Mouse (Mus musculus): ENCODE measurements around the gene Vmn1r185.
"Not testable (repeated sequence)": the region's sequence is repeated elsewhere in the genome, so short reads cannot be mapped to it uniquely, and the experiment has no call there.

The Vmn1r185 gene

GRCm38 (mm10) chr7:26618364-26618763, at the start of gene Vmn1r185:
Gene Vmn1r185, minus strand, starts transcription at chr7:26618464.
- in situ Hi-C loops (cut with MboI; ENCODE audit: low pct_unique_long_range_greater_than_20kb in 1 of 2, low sequenced_read_pairs in 2 of 2, unreplicated experiment in 1 of 2) = loop anchor here in 1 of 2 experiments (5.0 kb wide), 1 partner anchor 356 kb away; the partner anchor contains the start of gene Vmn1r184

GRCm38 (mm10) chr7:26667466-26667865, 49.2 kb upstream of the Vmn1r185 start:
- in situ Hi-C loops (cut with MboI; ENCODE audit: low pct_unique_long_range_greater_than_20kb in 1 of 2, low sequenced_read_pairs in 2 of 2, unreplicated experiment in 1 of 2) = not testable (repeated sequence)

- in situ Hi-C loops (cut with MboI; ENCODE audit: low pct_unique_long_range_greater_than_20kb in 1 of 2, low sequenced_read_pairs in 2 of 2, unreplicated experiment in 1 of 2) = no loop called here
These were observed 47.7 kb upstream of the Vmn1r185 start for GRCm38 (mm10) chr7:26666011-26666410.

GRCm38 (mm10) chr7:26589774-26590173, 28.5 kb downstream of the Vmn1r185 start:
- in situ Hi-C loops (cut with MboI; ENCODE audit: low pct_unique_long_range_greater_than_20kb in 1 of 2, low sequenced_read_pairs in 2 of 2, unreplicated experiment in 1 of 2) = no loop called here

GRCm38 (mm10) chr7:26589077-26589476, 29.2 kb downstream of the Vmn1r185 start:
- in situ Hi-C loops (cut with MboI; ENCODE audit: low pct_unique_long_range_greater_than_20kb in 1 of 2, low sequenced_read_pairs in 2 of 2, unreplicated experiment in 1 of 2) = no loop called here

Data from mouse embryonic stem cell (cell line).